Mouse (Mus musculus) ES-E14 (cell line): ENCODE data around the gene Gm14403.

Experiments
- CHD2 ChIP-seq: IDR thresholded peaks from 2 replicates; pipeline ENCODE4 v1.6.1; 2014; ENCODE audit warnings: mild to moderate bottlenecking, low read depth, low read length, inconsistent platforms
- HCFC1 ChIP-seq: IDR thresholded peaks from 2 replicates; pipeline ENCODE4 v1.6.1; 2012; ENCODE audit warnings: low read length, inconsistent platforms, borderline replicate concordance; ENCODE audit not compliant: insufficient read depth
- MAFK ChIP-seq: IDR thresholded peaks from 2 replicates; pipeline ENCODE4 v1.6.1; 2014; ENCODE audit warnings: mild to moderate bottlenecking, low read depth, low read length, inconsistent platforms; ENCODE audit not compliant: insufficient read depth
- ZC3H11A ChIP-seq: IDR thresholded peaks from 2 replicates; pipeline ENCODE4 v1.6.1; 2012; ENCODE audit warnings: low read depth, mild to moderate bottlenecking, inconsistent platforms, low read length, borderline replicate concordance

- TF ChIP-seq ZC3H11A: no peak
- TF ChIP-seq HCFC1: no peak
- TF ChIP-seq MAFK: no peak
- no peak for TF ChIP-seq CHD2
Observed at GRCm38 (mm10) chr2:177520035-177520434, 22.0 kb downstream of the Gm14403 start.
